Mouse (Mus musculus) lung, embryonic 15.5 days (tissue): ENCODE measurements around the gene Camkv. TPM values are rescaled to one million over a fixed set of nuclear protein-coding genes. Genes with fewer than 3 reads are reported as not detected.

Experiments
- ATAC-seq: fragments of 200-750 bp; cut with Nextera tagmentation; 2 replicates; pipeline ENCODE4 v1.8.0; 2017; ENCODE audit warnings: moderate number of reproducible peaks, borderline replicate concordance; ENCODE audit not compliant: low FRiP score, low TSS enrichment; ENCODE audit errors: extremely low read depth
- H3K27ac ChIP-seq: fragments of 300-500 bp; sonication (generic); 2 replicates; pipeline ENCODE4 v1.5.1; 2015; ENCODE audit warnings: moderate library complexity, mild to moderate bottlenecking, inconsistent platforms
- H3K27me3 ChIP-seq: fragments of 300-500 bp; sonication (generic); 2 replicates; pipeline ENCODE4 v1.6.1; 2015; ENCODE audit warnings: inconsistent platforms
- H3K36me3 ChIP-seq: fragments of 300-500 bp; sonication (generic); 2 replicates; pipeline ENCODE4 v1.6.1; 2015; ENCODE audit warnings: inconsistent platforms
- H3K4me1 ChIP-seq: fragments of 300-500 bp; sonication (generic); 2 replicates; pipeline ENCODE4 v1.6.1; 2015; ENCODE audit warnings: inconsistent platforms
- H3K4me2 ChIP-seq: fragments of 300-500 bp; sonication (generic); 2 replicates; pipeline ENCODE4 v1.6.1; 2015; ENCODE audit warnings: inconsistent platforms, mild to moderate bottlenecking, moderate library complexity
- H3K4me3 ChIP-seq: fragments of 300-500 bp; sonication (generic); 2 replicates; pipeline ENCODE4 v1.5.1; 2015; ENCODE audit warnings: mild to moderate bottlenecking, inconsistent platforms
- H3K9ac ChIP-seq: fragments of 300-500 bp; sonication (generic); 2 replicates; pipeline ENCODE4 v1.6.1; 2015; ENCODE audit warnings: inconsistent platforms
- H3K9me3 ChIP-seq: fragments of 300-500 bp; sonication (generic); 2 replicates; pipeline ENCODE4 v1.6.1; 2016; ENCODE audit warnings: inconsistent platforms
- WGBS: fragments of 180-500 bp; shearing (Covaris S2); methylation state at CpG from one replicate; pipeline ENCODE4 v1.1.7; 2015; 5-methylcytosine and 5-hydroxymethylcytosine counted together
- polyA plus RNA-seq: library from polyadenylated mRNA; unstranded; fragments of >200 nt; fragmentation: Nextera tagmentation; extraction: Ambion mirVana; gene quantifications from 2 replicates; pipeline ENCODE4 v1.2.1, GENCODE M21; 2015

Camkv gene
- polyA plus RNA-seq, 1 experiment from 2014 or later = 3.1 TPM

- H3K9me3 ChIP-seq = no peaks in the 10 kb centered on the region
- H3K9ac ChIP-seq = peak overlapping the region; percentile 63
- peaks cover 23% of the 10 kb centered on the region for H3K4me1 ChIP-seq
- peak overlapping the region; percentile 73 for H3K27ac ChIP-seq
- H3K27me3 ChIP-seq = no peaks in the 10 kb centered on the region
- H3K4me3 ChIP-seq = peak overlapping the region; percentile 68
- WGBS = 11% methylated on average over 45 of the region's 45 CpGs
- peak overlapping the region; percentile 73 for H3K4me2 ChIP-seq
- ATAC-seq = peak; percentile 94; the same call in 1 of the 2 replicates
- no peaks in the 10 kb centered on the region for H3K36me3 ChIP-seq
Observed at GRCm38 (mm10) chr9:107950460-107951355, 15.2 kb downstream of the Camkv start.

GRCm38 (mm10) chr9:107955613-107956289, 20.3 kb downstream of the Camkv start:
- 74% methylated on average over 6 of the region's 6 CpGs for WGBS
- Histone ChIP-seq H3K27me3 (no peaks in the 10 kb centered on the region), H3K9ac (no peak overlapping the region), H3K4me3 (no peak overlapping the region), H3K4me2 (no peak overlapping the region), H3K36me3 (peaks cover 31% of the 10 kb centered on the region), H3K4me1 (peaks cover 19% of the 10 kb centered on the region), H3K9me3 (no peaks in the 10 kb centered on the region), H3K27ac (no peak overlapping the region)
- no peak for ATAC-seq

- 57% methylated on average over 6 of the region's 6 CpGs for WGBS
- no peak for ATAC-seq
Observed at GRCm38 (mm10) chr9:107957141-107957540, 21.7 kb downstream of the Camkv start.

GRCm38 (mm10) chr9:107959896-107960295, 24.4 kb downstream of the Camkv start:
- WGBS = 46% methylated on average over 6 of the region's 6 CpGs
- no peak overlapping the region for H3K27ac ChIP-seq
- H3K9ac ChIP-seq = no peak overlapping the region
- H3K4me3 ChIP-seq = no peak overlapping the region
- H3K27me3 ChIP-seq = no peaks in the 10 kb centered on the region
- H3K9me3 ChIP-seq = no peaks in the 10 kb centered on the region
- no peak overlapping the region for H3K4me2 ChIP-seq
- no peak for ATAC-seq
- H3K4me1 ChIP-seq = peaks cover 10% of the 10 kb centered on the region; the same call in 1 of the 2 replicates
- H3K36me3 ChIP-seq = peaks cover 52% of the 10 kb centered on the region

More at GRCm38 (mm10) chr9:107957141-107957540, 21.7 kb downstream of the Camkv start:
- H3K4me2 ChIP-seq = no peak overlapping the region
- peaks cover 10% of the 10 kb centered on the region for H3K4me1 ChIP-seq
- no peak overlapping the region for H3K4me3 ChIP-seq
- H3K9ac ChIP-seq = no peak overlapping the region
- no peaks in the 10 kb centered on the region for H3K9me3 ChIP-seq
- no peaks in the 10 kb centered on the region for H3K27me3 ChIP-seq
- peaks cover 44% of the 10 kb centered on the region for H3K36me3 ChIP-seq
- no peak overlapping the region for H3K27ac ChIP-seq

GRCm38 (mm10) chr9:107960928-107961327, 25.5 kb downstream of the Camkv start:
- Histone ChIP-seq H3K27me3 (no peaks in the 10 kb centered on the region), H3K4me1 (peaks cover 7% of the 10 kb centered on the region; the same call in 1 of the 2 replicates), H3K4me2 (no peak overlapping the region), H3K4me3 (no peak overlapping the region), H3K27ac (no peak overlapping the region), H3K36me3 (peaks cover 54% of the 10 kb centered on the region), H3K9me3 (no peaks in the 10 kb centered on the region), H3K9ac (no peak overlapping the region)
- ATAC-seq = no peak
- WGBS = 64% methylated on average over 4 of the region's 4 CpGs

GRCm38 (mm10) chr9:107961351-107961762, 25.9 kb downstream of the Camkv start:
- ATAC-seq = no peak

GRCm38 (mm10) chr9:107961881-107962280, 26.4 kb downstream of the Camkv start:
- Histone ChIP-seq H3K27ac (no peak overlapping the region), H3K4me2 (no peak overlapping the region), H3K27me3 (no peaks in the 10 kb centered on the region), H3K36me3 (peaks cover 51% of the 10 kb centered on the region), H3K4me3 (no peak overlapping the region), H3K9me3 (no peaks in the 10 kb centered on the region), H3K9ac (no peak overlapping the region), H3K4me1 (peaks cover 5% of the 10 kb centered on the region; the same call in 1 of the 2 replicates)
- ATAC-seq = no peak
- 48% methylated on average over 5 of the region's 5 CpGs for WGBS

More at GRCm38 (mm10) chr9:107961351-107961762, 25.9 kb downstream of the Camkv start:
- Histone ChIP-seq H3K9ac (no peak overlapping the region), H3K4me1 (peaks cover 5% of the 10 kb centered on the region; the same call in 1 of the 2 replicates), H3K27me3 (no peaks in the 10 kb centered on the region), H3K9me3 (no peaks in the 10 kb centered on the region), H3K4me3 (no peak overlapping the region), H3K27ac (no peak overlapping the region), H3K4me2 (no peak overlapping the region), H3K36me3 (peaks cover 54% of the 10 kb centered on the region)
- WGBS = 89% methylated on average over 10 of the region's 10 CpGs

DNA sequence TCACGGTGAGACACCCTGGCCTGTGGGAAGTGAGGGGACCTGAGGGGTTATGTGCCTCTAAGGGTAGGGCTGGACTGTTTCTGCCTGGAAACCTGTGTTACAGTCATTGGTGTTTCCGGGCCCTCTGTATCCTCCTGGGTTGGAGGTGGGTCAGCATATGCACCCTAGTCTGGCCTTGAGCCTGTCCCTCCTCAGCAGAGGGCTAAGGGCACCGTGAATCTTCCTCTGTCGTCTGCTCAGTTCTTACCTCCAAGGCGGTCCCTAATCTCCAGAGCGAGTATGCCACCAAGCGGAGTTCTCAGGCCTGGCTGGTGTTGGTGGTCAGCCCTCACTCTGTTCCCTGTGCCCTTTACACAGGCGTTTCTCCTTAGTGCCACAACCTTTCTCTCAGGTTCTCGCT, 27.4 kb downstream of the Camkv start:
- H3K27me3 ChIP-seq = no peaks in the 10 kb centered on the region
- no peaks in the 10 kb centered on the region for H3K9me3 ChIP-seq
- H3K27ac ChIP-seq = no peak overlapping the region
- peaks cover 5% of the 10 kb centered on the region; the same call in 1 of the 2 replicates for H3K4me1 ChIP-seq
- WGBS = 90% methylated on average over 9 of the region's 9 CpGs
- ATAC-seq = no peak
- H3K4me2 ChIP-seq = no peak overlapping the region
- peaks cover 42% of the 10 kb centered on the region for H3K36me3 ChIP-seq
- no peak overlapping the region for H3K4me3 ChIP-seq
- no peak overlapping the region for H3K9ac ChIP-seq

DNA sequence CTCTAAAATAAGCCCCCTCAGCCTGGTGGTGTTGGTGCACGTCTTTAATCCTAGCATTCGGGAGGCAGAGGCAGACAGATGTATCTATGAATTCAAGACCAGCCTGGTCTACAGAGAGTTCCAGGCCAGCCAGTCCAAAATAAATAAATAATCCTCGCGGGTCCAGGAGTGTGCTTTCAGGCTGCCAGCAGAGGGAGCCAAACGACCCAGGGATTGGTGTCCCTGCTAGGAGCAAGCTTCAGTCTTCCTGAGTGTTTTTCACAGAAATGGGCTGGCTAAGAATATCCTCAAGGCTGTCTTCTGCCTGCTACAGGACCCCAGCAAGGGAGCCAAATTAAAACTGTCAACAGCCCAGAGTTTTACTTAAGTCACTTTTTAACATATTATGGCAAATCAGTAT, 28.2 kb downstream of the Camkv start:
- H3K9me3 ChIP-seq = no peaks in the 10 kb centered on the region
- no peak overlapping the region for H3K9ac ChIP-seq
- peak; percentile 55; the same call in 1 of the 2 replicates for ATAC-seq
- 13% methylated on average over 5 of the region's 5 CpGs for WGBS
- no peak overlapping the region for H3K4me2 ChIP-seq
- H3K27ac ChIP-seq = no peak overlapping the region
- H3K4me1 ChIP-seq = peaks cover 5% of the 10 kb centered on the region; the same call in 1 of the 2 replicates
- no peak overlapping the region for H3K4me3 ChIP-seq
- H3K36me3 ChIP-seq = peaks cover 42% of the 10 kb centered on the region
- no peaks in the 10 kb centered on the region for H3K27me3 ChIP-seq

DNA sequence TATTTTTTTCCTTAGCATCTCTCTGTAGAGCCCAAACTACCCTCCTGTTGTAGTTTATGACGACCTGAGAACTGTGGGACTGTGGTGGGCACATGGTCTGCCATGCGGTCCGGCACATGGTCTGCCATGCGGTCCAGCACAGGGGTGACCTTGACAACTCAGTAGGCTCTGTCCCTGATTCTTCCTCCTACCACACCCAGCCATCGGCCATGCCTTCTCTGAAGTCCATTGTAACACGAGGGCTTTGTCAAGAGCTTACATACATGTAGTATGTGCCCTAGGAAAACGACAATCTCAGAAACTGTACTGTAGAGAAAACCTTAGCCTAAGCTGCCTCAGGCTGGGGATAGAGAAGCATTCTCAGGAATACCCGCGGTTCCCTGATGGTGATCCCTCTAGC, 29.2 kb downstream of the Camkv start:
- Histone ChIP-seq H3K4me1 (peaks cover 5% of the 10 kb centered on the region; the same call in 1 of the 2 replicates), H3K36me3 (peaks cover 40% of the 10 kb centered on the region), H3K27me3 (no peaks in the 10 kb centered on the region), H3K27ac (no peak overlapping the region), H3K4me2 (no peak overlapping the region), H3K9me3 (no peaks in the 10 kb centered on the region), H3K9ac (no peak overlapping the region), H3K4me3 (no peak overlapping the region)
- no peak for ATAC-seq
- WGBS = 90% methylated on average over 9 of the region's 9 CpGs

DNA sequence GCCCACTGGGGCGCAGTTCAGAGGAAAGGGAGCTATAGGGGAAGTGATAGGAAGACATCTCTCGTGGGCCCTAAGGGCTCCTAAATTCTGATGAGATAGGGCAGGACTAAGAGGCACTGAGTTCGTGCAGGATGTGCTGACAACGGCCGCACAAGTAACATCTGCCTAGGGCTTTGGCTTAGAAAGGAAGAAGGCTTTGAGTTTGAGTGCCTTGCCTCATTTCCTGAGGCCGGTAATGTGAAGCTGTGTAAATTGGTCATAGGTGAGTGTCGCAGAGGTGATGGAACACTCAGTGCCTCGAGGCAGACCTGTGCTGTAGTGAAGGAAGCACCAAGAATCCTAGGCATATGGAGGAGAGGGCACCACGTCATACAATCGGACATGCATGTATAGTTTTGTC, 31.2 kb downstream of the Camkv start:
- peaks cover 9% of the 10 kb centered on the region; the same call in 1 of the 2 replicates for H3K4me1 ChIP-seq
- H3K36me3 ChIP-seq = peaks cover 27% of the 10 kb centered on the region
- H3K27me3 ChIP-seq = no peaks in the 10 kb centered on the region
- no peak overlapping the region for H3K27ac ChIP-seq
- ATAC-seq = no peak
- no peak overlapping the region for H3K9ac ChIP-seq
- no peak overlapping the region for H3K4me3 ChIP-seq
- H3K4me2 ChIP-seq = no peak overlapping the region
- H3K9me3 ChIP-seq = no peaks in the 10 kb centered on the region
- WGBS = 80% methylated on average over 10 of the region's 10 CpGs

GRCm38 (mm10) chr9:107967437-107967836, 32.0 kb downstream of the Camkv start:
- ATAC-seq = no peak
- no peak overlapping the region for H3K4me3 ChIP-seq
- no peak overlapping the region for H3K27ac ChIP-seq
- H3K36me3 ChIP-seq = peaks cover 21% of the 10 kb centered on the region
- H3K4me2 ChIP-seq = no peak overlapping the region
- 81% methylated on average over 6 of the region's 6 CpGs for WGBS
- H3K9me3 ChIP-seq = no peaks in the 10 kb centered on the region
- H3K9ac ChIP-seq = no peak overlapping the region
- peaks cover 11% of the 10 kb centered on the region; the same call in 1 of the 2 replicates for H3K4me1 ChIP-seq
- H3K27me3 ChIP-seq = no peaks in the 10 kb centered on the region
